Mouse (Mus musculus) A20 (cell line): ENCODE results near the gene Ogg1.
"Not testable (repeated sequence)": the region's sequence is repeated elsewhere in the genome, so short reads cannot be mapped to it uniquely, and the experiment has no call there.

Experiments
- DNase-seq: peaks from one replicate; pipeline ENCODE4 v3.0.0-alpha.2; 2011; ENCODE audit warnings: low read depth, low spot score

Ogg1 gene

GRCm38 (mm10) chr6:113331721-113332120, 4.9 kb downstream of the Ogg1 start:
- no peak for DNase-seq

- not testable (repeated sequence) for DNase-seq
These were observed 6.0 kb downstream of the Ogg1 start for GRCm38 (mm10) chr6:113332734-113333133.

- DNase-seq = no peak
These were observed 6.6 kb downstream of the Ogg1 start for GRCm38 (mm10) chr6:113333137-113333950.

GRCm38 (mm10) chr6:113334216-113334615, 7.4 kb downstream of the Ogg1 start:
- no peak for DNase-seq

DNA sequence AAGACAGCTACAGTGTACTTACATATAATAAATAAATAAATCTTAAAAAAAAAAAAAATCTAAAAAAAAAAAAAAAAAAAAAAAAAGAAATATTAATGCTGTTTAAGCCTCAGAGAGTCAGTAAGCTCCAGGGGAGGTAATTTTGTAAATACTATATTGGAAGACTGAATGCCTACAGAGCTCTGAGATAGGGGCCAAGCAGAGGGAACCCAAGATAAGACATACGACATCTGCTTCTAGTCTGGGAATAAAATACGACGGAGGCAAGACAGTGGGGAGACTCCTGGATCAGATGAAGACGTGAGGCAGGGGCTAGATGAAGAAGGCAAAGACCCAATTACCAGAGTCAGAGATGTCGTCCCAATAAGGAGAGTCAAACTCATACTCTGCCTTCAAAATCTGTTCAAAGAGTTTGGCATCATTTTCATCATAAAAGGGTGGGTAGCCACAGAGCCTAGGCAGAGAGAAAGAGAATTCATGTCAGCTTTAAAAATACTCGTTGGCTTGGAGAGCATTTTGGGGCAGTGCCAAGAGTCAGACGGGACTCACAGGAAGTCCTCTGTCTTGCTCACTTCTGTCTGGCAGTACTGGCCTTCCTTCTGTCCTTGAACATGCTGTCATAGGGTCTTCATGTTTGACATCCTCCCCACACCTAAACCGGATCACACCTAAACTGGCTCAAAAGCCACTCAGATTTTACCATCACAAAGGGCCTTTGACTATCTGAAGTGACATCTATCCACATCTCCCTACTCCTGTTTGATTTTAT, 10.3 kb downstream of the Ogg1 start:
- DNase-seq = no peak

- DNase-seq = no peak
These were observed 14.8 kb downstream of the Ogg1 start for GRCm38 (mm10) chr6:113341574-113341973.

DNA sequence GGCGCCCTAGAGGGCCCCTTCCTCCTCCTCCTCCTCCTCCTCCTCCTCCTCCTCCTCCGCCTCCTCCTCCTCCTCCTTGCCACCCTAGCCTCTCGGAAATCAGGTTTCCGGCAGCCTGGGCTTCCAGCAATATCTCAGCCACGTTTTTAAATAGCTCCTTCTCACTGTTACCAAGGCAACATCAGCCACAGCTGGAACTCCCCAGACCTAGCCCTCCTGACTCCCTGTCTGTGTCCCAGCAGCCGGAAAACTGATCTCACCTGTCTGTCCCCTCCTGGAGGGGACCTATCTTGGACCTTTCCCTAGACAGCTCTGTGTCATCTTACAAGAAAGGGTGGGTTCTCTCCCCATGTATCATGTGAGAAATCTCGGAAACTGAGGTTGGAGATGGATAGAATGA, 15.5 kb downstream of the Ogg1 start:
- DNase-seq = no peak

DNA sequence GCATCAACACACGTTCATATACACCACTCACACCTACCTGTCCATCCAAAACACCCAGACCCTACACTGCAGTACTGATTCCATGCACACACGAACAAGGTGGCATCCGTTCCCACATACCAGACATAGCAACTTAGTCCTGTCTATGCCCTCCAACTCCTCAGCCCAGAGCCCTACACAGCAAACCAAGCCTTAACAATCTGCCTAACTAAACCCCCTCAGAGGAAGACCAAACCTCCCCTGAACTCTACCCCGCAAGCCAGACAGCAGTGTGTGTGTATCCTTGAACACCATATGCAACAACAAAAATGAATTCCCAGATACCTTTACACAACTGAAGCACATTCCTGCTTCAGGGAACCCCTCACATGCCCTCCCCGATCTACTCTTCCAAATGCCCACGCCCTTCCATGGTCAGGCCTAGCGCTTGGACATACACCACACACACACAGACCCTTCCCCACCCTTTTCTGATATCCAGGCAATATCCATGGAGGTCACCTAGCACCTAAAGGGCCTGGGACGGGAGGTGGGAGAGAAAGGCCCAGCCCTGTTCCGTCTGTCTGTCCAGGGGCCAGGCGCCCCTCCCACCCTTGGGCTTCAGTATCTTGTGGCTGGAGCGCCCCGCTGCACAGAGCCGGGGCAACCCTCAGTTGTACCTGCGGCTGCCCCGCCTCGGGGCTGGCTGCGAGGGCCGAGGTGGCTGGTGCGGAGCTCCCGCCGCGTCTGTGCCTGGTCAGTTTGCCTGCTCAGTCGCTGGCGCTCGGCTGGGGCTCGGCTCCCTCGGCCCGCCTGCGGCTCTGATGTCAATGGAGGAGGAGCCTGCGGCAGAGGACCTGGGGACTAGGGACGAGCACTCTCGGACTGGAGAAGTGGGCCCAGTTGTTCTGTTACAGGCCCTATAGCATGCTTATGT, 16.7 kb downstream of the Ogg1 start, which contains the start of gene Camk1:
Gene Camk1, minus strand, starts transcription at position 808 of the 916 bp plus-strand sequence.
- no peak for DNase-seq

DNA sequence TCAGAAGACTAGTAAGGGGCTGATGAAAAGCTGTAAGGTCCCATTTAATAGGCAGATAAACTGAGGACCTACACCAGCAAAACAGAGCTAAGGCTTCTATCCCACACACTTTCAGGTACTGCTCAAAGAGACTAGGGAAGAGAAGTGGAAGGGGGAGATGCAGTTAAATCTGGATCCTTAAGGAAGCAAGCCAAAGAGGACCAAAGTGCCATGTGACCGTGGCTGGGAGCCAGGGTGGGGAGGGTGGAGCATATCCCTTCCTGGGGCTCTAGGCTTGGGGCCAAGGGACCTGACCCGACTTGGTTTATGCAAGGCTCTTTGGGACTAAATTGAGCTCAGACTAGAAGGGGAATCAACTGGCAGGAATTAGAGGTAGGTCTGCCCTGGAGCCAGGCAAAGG, 17.5 kb downstream of the Ogg1 start:
- no peak for DNase-seq

- no peak for DNase-seq
These were observed 20.1 kb downstream of the Ogg1 start for GRCm38 (mm10) chr6:113346897-113347296.

GRCm38 (mm10) chr6:113350538-113350937, 23.8 kb downstream of the Ogg1 start:
- no peak for DNase-seq

GRCm38 (mm10) chr6:113351161-113351560, 24.4 kb downstream of the Ogg1 start:
- DNase-seq = no peak

DNA sequence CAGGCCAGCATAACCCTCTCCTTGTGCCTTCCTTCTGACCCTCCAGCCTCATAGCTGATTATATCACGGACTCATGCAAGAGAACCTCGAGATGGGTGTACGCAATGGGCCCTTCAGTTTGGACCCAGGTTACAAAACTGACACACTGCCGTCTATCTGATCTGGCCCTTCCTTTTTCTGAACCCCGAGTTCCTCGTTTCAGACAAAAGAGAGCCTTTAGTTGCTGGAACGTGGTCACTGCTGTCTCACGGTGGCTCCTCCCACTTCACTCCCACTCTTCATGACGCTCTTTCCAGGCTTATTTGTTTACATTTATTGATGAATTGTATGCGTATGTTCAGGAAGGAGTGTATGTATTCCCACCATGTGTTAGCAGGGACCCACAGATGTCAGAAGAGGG, 24.9 kb downstream of the Ogg1 start:
- no peak for DNase-seq

GRCm38 (mm10) chr6:113352820-113353219, 26.0 kb downstream of the Ogg1 start:
- no peak for DNase-seq

DNA sequence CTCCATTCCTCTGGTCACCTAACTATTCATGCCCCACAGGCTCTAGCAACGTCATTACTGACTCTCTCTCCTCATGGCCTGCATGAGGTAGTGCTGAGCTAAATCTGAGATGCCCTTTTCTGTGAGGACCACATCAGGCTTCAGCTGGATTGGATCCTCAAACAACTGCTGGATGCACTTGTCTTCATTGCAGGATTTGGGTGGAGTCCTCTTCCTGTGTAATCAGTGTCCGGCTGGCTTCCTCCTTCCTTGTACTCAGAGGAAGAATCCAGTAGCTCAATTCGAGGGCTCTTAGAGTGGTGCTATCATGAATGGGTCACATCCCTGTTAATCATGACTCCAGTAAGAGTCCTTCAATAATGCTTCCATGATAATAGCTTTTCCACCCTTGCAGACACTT, 26.9 kb downstream of the Ogg1 start:
- no peak for DNase-seq

DNA sequence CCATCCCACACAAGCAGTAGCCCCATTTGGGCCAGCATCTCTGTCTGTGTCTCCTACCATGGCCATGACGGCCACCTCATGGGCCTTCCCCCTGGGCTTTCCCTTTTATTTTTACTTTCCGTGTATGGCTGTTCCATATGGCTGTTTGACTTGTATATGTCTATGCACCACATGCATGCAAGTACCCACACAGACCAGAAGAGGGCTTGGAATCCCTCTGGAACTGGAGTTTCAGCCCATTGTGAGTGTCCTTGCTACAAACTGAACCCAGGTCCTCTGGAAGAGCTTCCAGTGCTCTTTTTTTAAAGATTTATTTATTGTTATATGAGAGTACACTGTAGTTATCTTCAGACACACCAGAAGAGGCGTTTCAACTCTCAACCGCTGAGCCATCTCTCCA, 34.7 kb downstream of the Ogg1 start:
- peak; percentile 24 for DNase-seq

- DNase-seq = no peak
These were observed 35.5 kb downstream of the Ogg1 start for GRCm38 (mm10) chr6:113362241-113362640.

DNA sequence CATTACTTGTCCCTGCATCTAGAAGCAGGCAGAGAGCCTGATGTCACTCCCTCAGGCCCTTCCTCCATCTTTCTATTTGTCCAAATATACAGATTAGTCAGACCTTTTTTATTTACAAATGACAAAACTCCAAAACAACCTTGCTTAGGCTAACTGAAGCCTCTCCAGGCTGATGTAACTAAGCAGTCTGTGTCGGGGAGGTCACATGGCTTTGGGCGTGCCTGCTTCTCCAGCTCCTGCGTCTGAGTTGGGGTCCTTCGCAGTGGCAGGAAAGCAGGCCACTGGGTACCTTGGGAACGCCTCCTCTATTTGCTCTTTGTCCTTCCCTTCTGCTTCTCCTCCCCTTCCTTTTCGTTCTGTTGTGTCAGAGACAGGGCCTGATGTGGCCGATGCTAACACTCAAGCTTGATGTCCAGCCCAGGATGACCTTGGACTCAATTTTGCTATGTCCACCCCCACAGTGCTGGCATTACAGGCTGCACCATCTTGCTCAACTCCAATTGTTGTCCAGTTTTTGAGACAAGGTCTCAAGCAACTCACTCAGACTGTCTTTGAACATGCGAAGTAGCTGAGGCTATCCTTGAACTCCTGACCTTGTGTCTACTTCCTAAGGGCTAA, 37.9 kb downstream of the Ogg1 start:
- DNase-seq = no peak

DNA sequence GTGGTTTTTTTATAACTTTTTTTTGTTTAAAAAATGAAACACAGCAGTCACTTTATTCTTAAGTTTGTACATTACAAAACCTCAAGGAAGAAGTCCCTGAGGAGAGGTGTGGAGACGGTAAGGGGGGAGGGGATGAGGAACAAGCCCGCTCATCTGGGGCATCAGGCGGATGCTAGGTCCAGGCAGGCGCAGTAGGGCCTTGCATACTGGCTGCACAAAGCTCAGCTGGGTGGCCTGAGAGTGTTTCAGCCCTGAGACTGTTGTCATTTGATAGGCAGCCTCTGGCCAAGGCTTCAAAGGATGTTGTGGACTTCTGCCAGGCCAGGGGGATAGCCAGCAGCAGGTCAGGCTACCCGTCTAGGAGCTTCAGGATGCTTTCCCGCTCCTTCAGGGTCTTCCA, 39.9 kb downstream of the Ogg1 start:
- no peak for DNase-seq

- DNase-seq = no peak
These were observed 40.8 kb downstream of the Ogg1 start for GRCm38 (mm10) chr6:113367574-113367973.

DNA sequence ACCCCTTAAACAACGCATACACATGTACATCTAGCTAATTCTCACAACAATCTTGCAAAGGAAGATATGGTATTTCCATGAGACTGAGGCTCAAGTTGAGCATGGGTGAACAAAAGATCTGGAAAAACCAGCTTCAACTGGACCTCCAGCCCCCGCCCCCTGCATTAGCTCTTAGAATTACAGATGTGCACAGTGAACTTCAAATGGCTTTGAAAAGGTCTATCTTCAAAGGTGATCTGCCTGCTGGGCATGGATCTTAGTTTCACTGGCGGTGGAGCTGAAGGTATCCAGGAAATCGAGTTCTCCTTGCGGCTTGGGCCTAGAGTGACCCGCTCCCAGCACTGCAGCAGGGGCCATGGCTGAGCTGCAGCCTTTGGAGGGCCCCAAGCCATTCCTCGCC, 41.4 kb downstream of the Ogg1 start:
- DNase-seq = no peak
